In the genomic region with DNA sequence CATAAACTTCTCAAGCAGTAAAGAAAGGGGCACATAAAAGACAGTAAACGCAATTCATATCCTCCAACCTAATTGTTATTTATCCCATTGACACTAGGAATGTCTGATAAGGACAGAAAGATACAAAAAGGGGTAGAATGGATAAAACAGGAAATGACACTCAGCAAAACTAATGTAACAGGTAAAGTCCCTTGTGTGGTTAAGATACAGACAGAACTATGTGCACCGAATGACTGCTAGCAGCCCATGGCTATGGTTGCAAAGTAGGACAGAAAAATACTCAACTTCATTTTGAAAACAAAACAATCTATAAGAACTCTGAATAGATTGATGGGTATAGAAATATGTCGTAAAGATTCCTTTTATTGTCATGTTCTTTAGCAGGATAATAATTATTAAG, we compare ENCODE assay signal across 17 mouse cellular contexts.
"Had no signal": no experiment of that assay in that cellular context is flagged by ENCODE, and none has a peak within 500 bp of the region (broad histone marks: within the 10 kb centered on the region; RNA-seq: fewer than 3 reads in every experiment).

No protein-coding gene starts in this region.

- DNase-seq: gastrocnemius, adult 2 months; gastrocnemius, postnatal 10 days; gastrocnemius, postnatal 25 days; heart, adult 2 months; heart, postnatal 14 days; heart, postnatal 36 days; kidney, adult 11 months; kidney, adult 2 months; kidney, adult 9 months; kidney, postnatal 14 days; kidney, postnatal 36 days; layer of hippocampus, adult 9-11 months; layer of hippocampus, postnatal 36 days; left cerebral cortex, postnatal 4 days had no signal

- ATAC-seq: hindbrain, postnatal 0 days; intestine, embryonic 16.5 days; liver, embryonic 12.5 days had no signal
